Mouse (Mus musculus): Measurements from ENCODE around the gene Rorb. TPM values are rescaled to one million over a fixed set of nuclear protein-coding genes. Genes with fewer than 3 reads are reported as not detected.

Gene Rorb
- polyA plus RNA-seq, 1 experiment from 2014 or later = 2.1 TPM

DNA sequence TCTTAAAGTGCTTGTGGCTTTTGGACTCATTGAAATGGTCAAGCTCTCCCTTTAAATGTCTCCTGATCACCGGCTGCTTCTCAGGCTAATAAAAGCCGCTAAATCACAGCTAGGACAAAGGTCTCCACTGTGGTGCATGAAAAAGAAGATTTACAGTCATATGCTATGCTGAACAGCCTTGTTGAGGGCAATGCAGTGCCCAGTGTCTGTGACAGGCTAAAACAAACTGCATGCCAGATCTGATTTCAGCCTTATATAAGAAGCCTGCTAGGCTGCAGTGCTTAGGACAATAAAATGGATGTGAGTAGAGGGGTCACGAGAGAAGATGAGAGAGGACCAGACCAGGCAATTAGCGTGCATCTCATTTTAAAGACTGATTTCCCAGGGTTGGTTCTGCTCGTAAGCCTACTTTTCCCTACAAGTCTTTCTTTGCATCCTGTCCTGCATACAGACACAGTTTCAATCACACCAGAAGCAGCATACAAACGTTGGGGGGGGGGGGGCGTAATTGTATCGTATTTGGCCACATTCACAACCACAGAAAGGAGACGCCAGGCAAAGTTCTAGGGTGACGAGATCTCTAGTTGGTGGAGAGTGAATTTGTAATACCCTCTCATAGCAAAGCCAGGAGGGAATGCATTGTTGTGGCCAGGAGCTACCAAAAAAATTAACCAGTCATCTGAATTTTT, 52.1 kb downstream of the Rorb start:
- no peak overlapping the region for H3K4me3 ChIP-seq (ENCODE audit: low read depth, low read length)
- no peak for DNase-seq (ENCODE audit: low spot score)

GRCm38 (mm10) chr19:19058201-19058600, 52.8 kb downstream of the Rorb start:
- H3K4me1 ChIP-seq (ENCODE audit: control insufficient read depth, insufficient read depth, low read length) = no peaks in the 10 kb centered on the region
- no peak overlapping the region for H3K4me2 ChIP-seq (ENCODE audit: low read depth, low read length)
- H3K27ac ChIP-seq (replicated peaks; ENCODE audit: low read depth, low read length) = no peak overlapping the region
- no peak overlapping the region for H3K4me3 ChIP-seq (ENCODE audit: low read depth, low read length)
- ATAC-seq (replicated peaks; ENCODE audit: insufficient number of reproducible peaks, low FRiP score, low TSS enrichment, low read depth) (no peak), DNase-seq (ENCODE audit: low spot score) (no peak)
- H3K27me3 ChIP-seq (ENCODE audit: control insufficient read depth, insufficient read depth, low read length) = no peaks in the 10 kb centered on the region
- no peaks in the 10 kb centered on the region for H3K36me3 ChIP-seq (replicated peaks; ENCODE audit: control insufficient read depth, insufficient read depth, low read depth, low read length)
- WGBS = 83% methylated on average over 8 of the region's 8 CpGs
- H3K9ac ChIP-seq (replicated peaks; ENCODE audit: low read length) = no peak overlapping the region
- no peaks in the 10 kb centered on the region for H3K9me3 ChIP-seq (replicated peaks; ENCODE audit: control insufficient read depth, low read length)

More for the DNA sequence above, 52.1 kb downstream of the Rorb start:
- no peak for ATAC-seq (replicated peaks; ENCODE audit: insufficient number of reproducible peaks, low FRiP score, low TSS enrichment, low read depth)
- WGBS = 63% methylated on average over 10 of the region's 10 CpGs
- Histone ChIP-seq H3K9ac (replicated peaks; ENCODE audit: low read length) (no peak overlapping the region), H3K36me3 (replicated peaks; ENCODE audit: control insufficient read depth, insufficient read depth, low read depth, low read length) (no peaks in the 10 kb centered on the region), H3K27me3 (ENCODE audit: control insufficient read depth, insufficient read depth, low read length) (no peaks in the 10 kb centered on the region), H3K27ac (replicated peaks; ENCODE audit: low read depth, low read length) (no peak overlapping the region), H3K9me3 (replicated peaks; ENCODE audit: control insufficient read depth, low read length) (no peaks in the 10 kb centered on the region), H3K4me1 (ENCODE audit: control insufficient read depth, insufficient read depth, low read length) (no peaks in the 10 kb centered on the region), H3K4me2 (ENCODE audit: low read depth, low read length) (no peak overlapping the region)

DNA sequence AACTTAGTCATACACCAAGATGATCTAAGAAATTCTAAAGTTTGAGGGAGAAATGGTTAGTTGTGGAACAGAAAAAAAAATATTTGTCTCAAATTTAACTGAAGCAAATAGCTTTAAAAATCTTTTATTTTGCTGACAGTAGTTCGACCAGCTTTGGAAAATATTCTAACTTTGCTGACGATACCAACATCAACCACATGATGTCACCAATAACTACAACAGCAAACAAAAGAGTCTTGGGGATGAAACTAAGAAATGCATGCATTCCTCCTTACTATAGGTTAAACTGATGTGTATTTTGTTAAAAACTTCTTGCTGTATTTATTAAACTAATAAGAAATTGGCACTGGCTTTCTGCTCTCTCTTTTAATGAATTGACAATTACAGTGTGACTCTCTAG, 67.9 kb downstream of the Rorb start:
- H3K4me2 ChIP-seq (ENCODE audit: low read depth, low read length) = no peak overlapping the region
- ATAC-seq (replicated peaks; ENCODE audit: insufficient number of reproducible peaks, low FRiP score, low TSS enrichment, low read depth) = no peak
- no peaks in the 10 kb centered on the region for H3K9me3 ChIP-seq (replicated peaks; ENCODE audit: control insufficient read depth, low read length)
- no peaks in the 10 kb centered on the region for H3K4me1 ChIP-seq (ENCODE audit: control insufficient read depth, insufficient read depth, low read length)
- no peaks in the 10 kb centered on the region for H3K27me3 ChIP-seq (ENCODE audit: control insufficient read depth, insufficient read depth, low read length)
- 59% methylated on average over 2 of the region's 2 CpGs for WGBS
- no peak overlapping the region for H3K27ac ChIP-seq (replicated peaks; ENCODE audit: low read depth, low read length)
- peak; percentile 20 for DNase-seq (ENCODE audit: low spot score)
- no peaks in the 10 kb centered on the region for H3K36me3 ChIP-seq (replicated peaks; ENCODE audit: control insufficient read depth, insufficient read depth, low read depth, low read length)
- H3K9ac ChIP-seq (replicated peaks; ENCODE audit: low read length) = no peak overlapping the region
- H3K4me3 ChIP-seq (ENCODE audit: low read depth, low read length) = no peak overlapping the region

- H3K27me3 ChIP-seq (ENCODE audit: control insufficient read depth, insufficient read depth, low read length) = no peaks in the 10 kb centered on the region
- no peak overlapping the region for H3K4me3 ChIP-seq (ENCODE audit: low read depth, low read length)
- no peak overlapping the region for H3K27ac ChIP-seq (replicated peaks; ENCODE audit: low read depth, low read length)
- H3K4me2 ChIP-seq (ENCODE audit: low read depth, low read length) = no peak overlapping the region
- H3K36me3 ChIP-seq (replicated peaks; ENCODE audit: control insufficient read depth, insufficient read depth, low read depth, low read length) = no peaks in the 10 kb centered on the region
- H3K9ac ChIP-seq (replicated peaks; ENCODE audit: low read length) = no peak overlapping the region
- no peaks in the 10 kb centered on the region for H3K4me1 ChIP-seq (ENCODE audit: control insufficient read depth, insufficient read depth, low read length)
- no peaks in the 10 kb centered on the region for H3K9me3 ChIP-seq (replicated peaks; ENCODE audit: control insufficient read depth, low read length)
- ATAC-seq (replicated peaks; ENCODE audit: insufficient number of reproducible peaks, low FRiP score, low TSS enrichment, low read depth) = no peak
- 57% methylated on average over 2 of the region's 2 CpGs for WGBS
- DNase-seq (ENCODE audit: low spot score) = no peak
Measured at GRCm38 (mm10) chr19:19040800-19041199, 70.2 kb downstream of the Rorb start.

GRCm38 (mm10) chr19:19034482-19035315, 76.3 kb downstream of the Rorb start:
- no peaks in the 10 kb centered on the region for H3K4me1 ChIP-seq (ENCODE audit: control insufficient read depth, insufficient read depth, low read length)
- no peaks in the 10 kb centered on the region for H3K9me3 ChIP-seq (replicated peaks; ENCODE audit: control insufficient read depth, low read length)
- H3K27ac ChIP-seq (replicated peaks; ENCODE audit: low read depth, low read length) = no peak overlapping the region
- H3K4me3 ChIP-seq (ENCODE audit: low read depth, low read length) = no peak overlapping the region
- no peaks in the 10 kb centered on the region for H3K27me3 ChIP-seq (ENCODE audit: control insufficient read depth, insufficient read depth, low read length)
- DNase-seq (ENCODE audit: low spot score) (no peak), ATAC-seq (replicated peaks; ENCODE audit: insufficient number of reproducible peaks, low FRiP score, low TSS enrichment, low read depth) (no peak)
- 88% methylated on average over 5 of the region's 5 CpGs for WGBS
- H3K36me3 ChIP-seq (replicated peaks; ENCODE audit: control insufficient read depth, insufficient read depth, low read depth, low read length) = no peaks in the 10 kb centered on the region
- H3K9ac ChIP-seq (replicated peaks; ENCODE audit: low read length) = no peak overlapping the region
- no peak overlapping the region for H3K4me2 ChIP-seq (ENCODE audit: low read depth, low read length)

- H3K27ac ChIP-seq (replicated peaks; ENCODE audit: low read depth, low read length) = no peak overlapping the region
- 79% methylated on average over 3 of the region's 3 CpGs for WGBS
- H3K36me3 ChIP-seq (replicated peaks; ENCODE audit: control insufficient read depth, insufficient read depth, low read depth, low read length) = no peaks in the 10 kb centered on the region
- DNase-seq (ENCODE audit: low spot score) (no peak), ATAC-seq (replicated peaks; ENCODE audit: insufficient number of reproducible peaks, low FRiP score, low TSS enrichment, low read depth) (no peak)
- H3K4me1 ChIP-seq (ENCODE audit: control insufficient read depth, insufficient read depth, low read length) = no peaks in the 10 kb centered on the region
- H3K27me3 ChIP-seq (ENCODE audit: control insufficient read depth, insufficient read depth, low read length) = no peaks in the 10 kb centered on the region
- H3K4me2 ChIP-seq (ENCODE audit: low read depth, low read length) = no peak overlapping the region
- no peak overlapping the region for H3K9ac ChIP-seq (replicated peaks; ENCODE audit: low read length)
- no peak overlapping the region for H3K4me3 ChIP-seq (ENCODE audit: low read depth, low read length)
- H3K9me3 ChIP-seq (replicated peaks; ENCODE audit: control insufficient read depth, low read length) = no peaks in the 10 kb centered on the region
Measured at GRCm38 (mm10) chr19:19033974-19034373, 77.0 kb downstream of the Rorb start.

DNA sequence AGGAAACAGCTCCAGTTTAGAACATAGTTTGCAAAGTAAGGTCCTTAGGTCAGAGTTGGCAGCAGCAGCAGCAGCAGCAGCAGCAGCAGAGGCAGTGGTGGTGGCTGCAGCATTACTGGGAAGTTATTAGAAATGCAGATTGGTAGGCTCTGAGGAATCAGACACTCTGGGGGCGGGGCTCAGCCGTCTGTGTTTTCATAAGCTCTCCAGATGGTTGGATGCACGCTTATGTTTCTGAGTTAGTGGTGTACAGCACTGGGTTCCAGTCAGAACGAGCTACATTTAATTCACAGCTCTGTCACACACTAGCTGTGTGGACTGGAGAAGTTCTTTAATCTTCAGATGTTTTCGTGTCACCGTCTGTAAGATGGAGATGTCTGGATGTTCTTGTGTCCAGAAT, 105.9 kb downstream of the Rorb start:
- DNase-seq (ENCODE audit: low spot score) (peak; percentile 58), ATAC-seq (replicated peaks; ENCODE audit: insufficient number of reproducible peaks, low FRiP score, low TSS enrichment, low read depth) (0 out of 2 replicates have a peak, but pooled peaks have one; percentile 44)
- H3K4me3 ChIP-seq (ENCODE audit: low read depth, low read length) = no peak overlapping the region
- no peaks in the 10 kb centered on the region for H3K9me3 ChIP-seq (replicated peaks; ENCODE audit: control insufficient read depth, low read length)
- 51% methylated on average over 6 of the region's 6 CpGs for WGBS
- no peaks in the 10 kb centered on the region for H3K4me1 ChIP-seq (ENCODE audit: control insufficient read depth, insufficient read depth, low read length)
- no peak overlapping the region for H3K4me2 ChIP-seq (ENCODE audit: low read depth, low read length)
- H3K9ac ChIP-seq (replicated peaks; ENCODE audit: low read length) = no peak overlapping the region
- no peaks in the 10 kb centered on the region for H3K27me3 ChIP-seq (ENCODE audit: control insufficient read depth, insufficient read depth, low read length)
- H3K36me3 ChIP-seq (replicated peaks; ENCODE audit: control insufficient read depth, insufficient read depth, low read depth, low read length) = no peaks in the 10 kb centered on the region
- H3K27ac ChIP-seq (replicated peaks; ENCODE audit: low read depth, low read length) = no peak overlapping the region

GRCm38 (mm10) chr19:19004023-19004656, 106.9 kb downstream of the Rorb start:
- Histone ChIP-seq H3K4me1 (ENCODE audit: control insufficient read depth, insufficient read depth, low read length) (no peaks in the 10 kb centered on the region), H3K9me3 (replicated peaks; ENCODE audit: control insufficient read depth, low read length) (no peaks in the 10 kb centered on the region), H3K4me3 (ENCODE audit: low read depth, low read length) (no peak overlapping the region), H3K4me2 (ENCODE audit: low read depth, low read length) (no peak overlapping the region), H3K36me3 (replicated peaks; ENCODE audit: control insufficient read depth, insufficient read depth, low read depth, low read length) (no peaks in the 10 kb centered on the region), H3K9ac (replicated peaks; ENCODE audit: low read length) (no peak overlapping the region), H3K27me3 (ENCODE audit: control insufficient read depth, insufficient read depth, low read length) (no peaks in the 10 kb centered on the region), H3K27ac (replicated peaks; ENCODE audit: low read depth, low read length) (no peak overlapping the region)
- DNase-seq (ENCODE audit: low spot score) (no peak), ATAC-seq (replicated peaks; ENCODE audit: insufficient number of reproducible peaks, low FRiP score, low TSS enrichment, low read depth) (no peak)
- 82% methylated on average over 8 of the region's 11 CpGs for WGBS
